Mouse (Mus musculus): ENCODE data around the gene Vasp.

GRCm38 (mm10) chr7:19316451-19317161, 45.0 kb upstream of the Vasp start:
- TF ChIP-seq CTCF (IDR thresholded peaks at IDR 0.05; ENCODE audit: borderline replicate concordance, extremely low read depth, insufficient read depth, insufficient read length), result no peak
- no peak for TF ChIP-seq POLR2A (IDR thresholded peaks at IDR 0.05; ENCODE audit: borderline replicate concordance, extremely low read depth, insufficient read depth, insufficient read length, poor library complexity, severe bottlenecking)
